Mouse (Mus musculus): ENCODE results near the gene Ptprm.

The Ptprm gene

GRCm38 (mm10) chr17:67071231-67072009 lies 282.8 kb downstream of the Ptprm start:
- peak; percentile 31 for DNase-seq (ENCODE audit: low spot score)

- no peak for DNase-seq (ENCODE audit: low spot score)
Measured at GRCm38 (mm10) chr17:67063611-67064010, 290.6 kb downstream of the Ptprm start.

GRCm38 (mm10) chr17:67055681-67056080 lies 298.6 kb downstream of the Ptprm start:
- no peak for DNase-seq (ENCODE audit: low spot score)

- no peak for DNase-seq (ENCODE audit: low spot score)
Measured at GRCm38 (mm10) chr17:67054202-67054601, 300.1 kb downstream of the Ptprm start.

GRCm38 (mm10) chr17:67052624-67053314 lies 301.5 kb downstream of the Ptprm start:
- no peak for DNase-seq (ENCODE audit: low spot score)

GRCm38 (mm10) chr17:67047697-67048096 lies 306.6 kb downstream of the Ptprm start:
- DNase-seq (ENCODE audit: low spot score), result no peak

- no peak for DNase-seq (ENCODE audit: low spot score)
Measured at GRCm38 (mm10) chr17:67038558-67038957, 315.7 kb downstream of the Ptprm start.

- no peak for DNase-seq (ENCODE audit: low spot score)
Measured at GRCm38 (mm10) chr17:67033547-67033946, 320.7 kb downstream of the Ptprm start.

- no peak for DNase-seq (ENCODE audit: low spot score)
Measured at GRCm38 (mm10) chr17:67032021-67032420, 322.2 kb downstream of the Ptprm start.

- no peak for DNase-seq (ENCODE audit: low spot score)
Measured at GRCm38 (mm10) chr17:67031341-67031740, 322.9 kb downstream of the Ptprm start.

GRCm38 (mm10) chr17:67027274-67027673 lies 327.0 kb downstream of the Ptprm start:
- no peak for DNase-seq (ENCODE audit: low spot score)

- no peak for DNase-seq (ENCODE audit: low spot score)
Measured at GRCm38 (mm10) chr17:67016501-67016900, 337.8 kb downstream of the Ptprm start.

- DNase-seq (ENCODE audit: low spot score), result peak; percentile 29
Measured at GRCm38 (mm10) chr17:67013217-67013616, 341.0 kb downstream of the Ptprm start.

- DNase-seq (ENCODE audit: low spot score), result peak; percentile 63
Measured at GRCm38 (mm10) chr17:67011836-67012583, 342.2 kb downstream of the Ptprm start.

- no peak for DNase-seq (ENCODE audit: low spot score)
Measured at GRCm38 (mm10) chr17:67010136-67010535, 344.1 kb downstream of the Ptprm start.

GRCm38 (mm10) chr17:67008137-67008536 lies 346.1 kb downstream of the Ptprm start:
- no peak for DNase-seq (ENCODE audit: low spot score)

- peak; percentile 83 for DNase-seq (ENCODE audit: low spot score)
Measured at GRCm38 (mm10) chr17:67006740-67007385, 347.4 kb downstream of the Ptprm start.

GRCm38 (mm10) chr17:66996882-66997281 lies 357.4 kb downstream of the Ptprm start:
- DNase-seq (ENCODE audit: low spot score), result no peak

GRCm38 (mm10) chr17:66996016-66996415 lies 358.2 kb downstream of the Ptprm start:
- no peak for DNase-seq (ENCODE audit: low spot score)

- DNase-seq (ENCODE audit: low spot score), result no peak
Measured at GRCm38 (mm10) chr17:66991815-66992214, 362.4 kb downstream of the Ptprm start.

- DNase-seq (ENCODE audit: low spot score), result no peak
Measured at GRCm38 (mm10) chr17:66990761-66991160, 363.5 kb downstream of the Ptprm start.

- no peak for DNase-seq (ENCODE audit: low spot score)
Measured at GRCm38 (mm10) chr17:66988014-66988413, 366.2 kb downstream of the Ptprm start.

All from layer of hippocampus, adult 11-12 months (tissue).